Mouse (Mus musculus) myocyte (in vitro differentiated cells): ENCODE data around the gene Zswim7.

ENCODE experiments used
- E2F4 ChIP-seq: IDR thresholded peaks from one replicate; pipeline ENCODE4 v1.6.1; 2011; ENCODE audit warnings: mild to moderate bottlenecking, control low read depth, moderate library complexity; ENCODE audit not compliant: insufficient read depth
- MAX ChIP-seq: IDR thresholded peaks from one replicate; pipeline ENCODE4 v1.6.1; 2011; ENCODE audit warnings: low read depth, mild to moderate bottlenecking, control low read depth
- POLR2A ChIP-seq: IDR thresholded peaks from one replicate; pipeline ENCODE4 v1.6.1; 2011; ENCODE audit warnings: low read depth, mild to moderate bottlenecking, control low read depth, moderate library complexity; ENCODE audit not compliant: insufficient read length
- TCF3 ChIP-seq: IDR thresholded peaks from one replicate; pipeline ENCODE4 v1.6.1; 2011; ENCODE audit warnings: low read depth, control low read depth; ENCODE audit not compliant: insufficient read length

GRCm38 (mm10) chr11:62265642-62266041, 15.5 kb downstream of the Zswim7 start:
- TF ChIP-seq POLR2A (no peak), MAX (no peak), TCF3 (peak; percentile 19), E2F4 (no peak)
